Mouse (Mus musculus) myocyte (in vitro differentiated cells): ENCODE measurements around the gene Zmat3.

ENCODE experiments used
- CEBPB ChIP-seq: IDR thresholded peaks from 2 replicates; pipeline ENCODE4 v1.6.1; 2011; ENCODE audit warnings: mild to moderate bottlenecking, moderate library complexity; ENCODE audit not compliant: poor library complexity, insufficient read depth, severe bottlenecking
- E2F4 ChIP-seq: IDR thresholded peaks from one replicate; pipeline ENCODE4 v1.6.1; 2011; ENCODE audit warnings: mild to moderate bottlenecking, control low read depth, moderate library complexity; ENCODE audit not compliant: insufficient read depth
- MAX ChIP-seq: IDR thresholded peaks from one replicate; pipeline ENCODE4 v1.6.1; 2011; ENCODE audit warnings: low read depth, mild to moderate bottlenecking, control low read depth
- MYOD1 ChIP-seq, 3 experiments: IDR thresholded peaks; one replicate each; pipeline ENCODE4 v1.6.1; 2011; ENCODE audit warnings: control low read depth in 2 of 3, low read depth in 2 of 3, mild to moderate bottlenecking in 2 of 3, moderate library complexity in 1 of 3; ENCODE audit not compliant: insufficient read length in 2 of 3, control insufficient read depth in 1 of 3
- MYOG ChIP-seq, 3 experiments: IDR thresholded peaks; one replicate each; pipeline ENCODE4 v1.6.1; 2011; ENCODE audit warnings: control low read depth in 2 of 3, low read depth in 2 of 3, mild to moderate bottlenecking in 2 of 3; ENCODE audit not compliant: insufficient read length in 2 of 3, control insufficient read depth in 1 of 3, insufficient read depth in 1 of 3
- POLR2A ChIP-seq: IDR thresholded peaks from one replicate; pipeline ENCODE4 v1.6.1; 2011; ENCODE audit warnings: low read depth, mild to moderate bottlenecking, control low read depth, moderate library complexity; ENCODE audit not compliant: insufficient read length
- POLR2AphosphoS2 ChIP-seq: IDR thresholded peaks from one replicate; pipeline ENCODE4 v1.6.1; 2011; ENCODE audit warnings: low read depth, control low read depth; ENCODE audit not compliant: insufficient read length
- REST ChIP-seq: IDR thresholded peaks from one replicate; pipeline ENCODE4 v1.6.1; 2011; ENCODE audit warnings: mild to moderate bottlenecking, control low read depth, moderate library complexity; ENCODE audit not compliant: insufficient read depth, insufficient read length
- TCF12 ChIP-seq: IDR thresholded peaks from one replicate; pipeline ENCODE4 v1.6.1; 2011; ENCODE audit warnings: mild to moderate bottlenecking, control low read depth; ENCODE audit not compliant: poor library complexity, insufficient read depth, severe bottlenecking
- TCF3 ChIP-seq: IDR thresholded peaks from one replicate; pipeline ENCODE4 v1.6.1; 2011; ENCODE audit warnings: low read depth, control low read depth; ENCODE audit not compliant: insufficient read length
- USF1 ChIP-seq: IDR thresholded peaks from one replicate; pipeline ENCODE4 v1.6.1; 2011; ENCODE audit warnings: low read depth, mild to moderate bottlenecking, control low read depth, moderate library complexity

- TF ChIP-seq E2F4 (no peak), POLR2A (no peak), MYOD1 (IDR thresholded peaks at IDR 0.05; ENCODE audit: control insufficient read depth in 1 of 3, insufficient read length in 2 of 3, low read depth in 2 of 3) (no peak), MYOG (IDR thresholded peaks at IDR 0.05; ENCODE audit: control insufficient read depth in 1 of 3, insufficient read depth in 1 of 3, insufficient read length in 2 of 3, low read depth in 2 of 3) (no peak), POLR2AphosphoS2 (no peak), MAX (no peak), REST (no peak), USF1 (no peak), TCF3 (no peak), TCF12 (no peak), CEBPB (no peak)
Observed at GRCm38 (mm10) chr3:32317165-32317900, 48.5 kb downstream of the Zmat3 start.
